11 mouse cellular contexts compared by ENCODE assay signal in genomic region chr14:72149463-72149862, GRCm38 (mm10).
DNase-seq lines count a peak whose midpoint lies in the region; ATAC-seq and TF ChIP-seq lines count a peak whose summit lies in the region.
"Had no signal": no experiment of that assay in that cellular context is flagged by ENCODE, and none has a peak within 500 bp of the region (broad histone marks: within the 10 kb centered on the region; RNA-seq: fewer than 3 reads in every experiment).

No protein-coding gene starts in this region.

- H3K9ac ChIP-seq in heart, embryonic 11.5 days (ENCODE audit: low read depth, low read length): no peak overlapping the region
- no peak overlapping the region for H3K9ac ChIP-seq in heart, adult 2 months (ENCODE audit: low read depth, low read length)
- H3K9ac ChIP-seq: midbrain, embryonic 12.5 days had no signal

- H3K27ac ChIP-seq in heart, embryonic 11.5 days (ENCODE audit: low read depth, low read length): no peak overlapping the region
- no peak overlapping the region for H3K27ac ChIP-seq in heart, adult 2 months
- H3K27ac ChIP-seq: gastrocnemius, adult 2 months; midbrain, embryonic 12.5 days had no signal

- no peaks in the 10 kb centered on the region for H3K36me3 ChIP-seq in heart, embryonic 11.5 days (ENCODE audit: control insufficient read depth, insufficient read depth, low read length)
- H3K36me3 ChIP-seq in heart, adult 2 months (ENCODE audit: control insufficient read depth, insufficient read depth, low read length): no peaks in the 10 kb centered on the region
- H3K36me3 ChIP-seq: midbrain, embryonic 12.5 days had no signal

- 0 out of 2 replicates have a peak, but pooled peaks have one; percentile 46 for ATAC-seq in heart, embryonic 11.5 days (replicated peaks; ENCODE audit: insufficient number of reproducible peaks, low FRiP score, low TSS enrichment)

- 20% methylated on average over 4 of the region's 4 CpGs for WGBS in heart, embryonic 11.5 days (ENCODE audit: insufficient replicate concordance)
- 22% methylated on average over 4 of the region's 4 CpGs for WGBS in heart, adult 2 months

- H3K4me2 ChIP-seq in heart, embryonic 11.5 days: no peak overlapping the region
- H3K4me2 ChIP-seq: midbrain, embryonic 12.5 days had no signal

- intact Hi-C loops in heart, adult 2 months (cut with DNase I): no loop called here
- intact Hi-C loops in heart, postnatal 14 days (cut with DNase I): no loop called here

- H3K27me3 ChIP-seq in heart, embryonic 11.5 days (ENCODE audit: control insufficient read depth, insufficient read depth, low read length): no peaks in the 10 kb centered on the region
- H3K27me3 ChIP-seq in heart, adult 2 months (ENCODE audit: control insufficient read depth, insufficient read depth, low read length): no peaks in the 10 kb centered on the region
- H3K27me3 ChIP-seq: midbrain, embryonic 12.5 days had no signal

- no peak for TF ChIP-seq POLR2A in heart, adult 2 months (IDR thresholded peaks at IDR 0.05; ENCODE audit: insufficient read depth, low read depth, low read length)

- no peak overlapping the region for H3K4me3 ChIP-seq in heart, embryonic 11.5 days (ENCODE audit: low read depth, low read length)
- no peak overlapping the region for H3K4me3 ChIP-seq in heart, adult 2 months
- H3K4me3 ChIP-seq: gastrocnemius, adult 2 months; midbrain, embryonic 12.5 days had no signal

- TF ChIP-seq CTCF in heart, adult 2 months (IDR thresholded peaks at IDR 0.05): no peak

- no peaks in the 10 kb centered on the region for H3K79me2 ChIP-seq in heart, adult 2 months (replicated peaks; ENCODE audit: control insufficient read depth, insufficient read depth, low read length)

- H3K4me1 ChIP-seq in heart, embryonic 11.5 days (ENCODE audit: control insufficient read depth, insufficient read depth, low read length): no peaks in the 10 kb centered on the region
- no peaks in the 10 kb centered on the region for H3K4me1 ChIP-seq in heart, adult 2 months (ENCODE audit: control insufficient read depth, insufficient read depth, low read length)

- no peaks in the 10 kb centered on the region for H3K9me3 ChIP-seq in heart, embryonic 11.5 days (replicated peaks; ENCODE audit: control insufficient read depth, low read length)
- H3K9me3 ChIP-seq: midbrain, embryonic 12.5 days had no signal

- TF ChIP-seq EP300 in heart, adult 2 months (IDR thresholded peaks at IDR 0.05; ENCODE audit: insufficient read depth, low read depth, low read length): no peak

- no peak for DNase-seq in heart, adult 2 months
- DNase-seq in NIH3T3 (ENCODE audit: low read depth): peak; percentile 2
- DNase-seq in forelimb bud, embryonic 11.5 days (ENCODE audit: low read depth, low spot score): peak; percentile 35
- DNase-seq in mesoderm, embryonic 11.5 days (ENCODE audit: low read depth, low spot score): peak; percentile 54
- no peak for DNase-seq in layer of hippocampus, adult 9-10 months (ENCODE audit: low spot score)
- DNase-seq in frontal cortex, postnatal 14 days (ENCODE audit: low spot score in 2 of 2): no peak
- no peak for DNase-seq in heart, postnatal 14 days
- DNase-seq: gastrocnemius, adult 2 months; layer of hippocampus, adult 9-11 months had no signal

Comparison
In these comparisons a context has a peak if more than half of its experiments do, and no peak if none do; other contexts are left out.
1. DNase-seq: peak in NIH3T3 (single experiment), forelimb bud, embryonic 11.5 days (single experiment) and mesoderm, embryonic 11.5 days (single experiment); none in heart, adult 2 months (0 of 2), layer of hippocampus, adult 9-10 months (single experiment), frontal cortex, postnatal 14 days (0 of 2) and heart, postnatal 14 days (0 of 2).